Mouse (Mus musculus): ENCODE results near the gene Cntd1. TPM values are rescaled to one million over a fixed set of nuclear protein-coding genes. Genes with fewer than 3 reads are reported as not detected.

Cntd1 gene
- polyA plus RNA-seq, 1 experiment = 1.3 TPM

- H3K27ac ChIP-seq (ENCODE audit: control insufficient read depth, insufficient read depth, low read depth, low read length, poor library complexity) = no peak overlapping the region
- no peak overlapping the region for H3K4me3 ChIP-seq (replicated peaks; ENCODE audit: control insufficient read depth, low read depth, low read length)
- WGBS = 3% methylated on average over 9 of the region's 9 CpGs
- no peaks in the 10 kb centered on the region for H3K4me1 ChIP-seq (ENCODE audit: control insufficient read depth, insufficient read depth, low read length)
- TF ChIP-seq POLR2A (IDR thresholded peaks at IDR 0.05; ENCODE audit: borderline replicate concordance, control insufficient read depth, low read depth, low read length) (no peak), CTCF (IDR thresholded peaks at IDR 0.05; ENCODE audit: control insufficient read depth, insufficient read depth, low read length) (no peak)
These were observed 59.4 kb downstream of the Cntd1 start for GRCm38 (mm10) chr11:101338123-101338760.

Other genes with a start within 250 kb of the Cntd1 start
- gene Naglu, start 209.0 kb upstream of the Cntd1 start, polyA plus RNA-seq (2011; ENCODE audit: insufficient read depth, insufficient read length, low replicate concordance, missing spikeins) = 3.4 and 5.6 TPM in 2 replicates
- gene Hsd17b1, start 200.6 kb upstream of the Cntd1 start, polyA plus RNA-seq (2011; ENCODE audit: insufficient read depth, insufficient read length, low replicate concordance, missing spikeins) = 0.97 and 2.3 TPM in 2 replicates
- 11.2 and 25.5 TPM in 2 replicates for gene Coasy, start 196.4 kb upstream of the Cntd1 start, polyA plus RNA-seq (2011; ENCODE audit: insufficient read depth, insufficient read length, low replicate concordance, missing spikeins)
- 15.3 and 23.6 TPM in 2 replicates for gene Mlx, start 191.7 kb upstream of the Cntd1 start, polyA plus RNA-seq (2011; ENCODE audit: insufficient read depth, insufficient read length, low replicate concordance, missing spikeins)
- gene Psmc3ip, start 183.6 kb upstream of the Cntd1 start, polyA plus RNA-seq (2011; ENCODE audit: insufficient read depth, insufficient read length, low replicate concordance, missing spikeins) = 12.6 and 14.3 TPM in 2 replicates
- gene Retreg3, start 159.1 kb upstream of the Cntd1 start, polyA plus RNA-seq (2011; ENCODE audit: insufficient read depth, insufficient read length, low replicate concordance, missing spikeins) = 34.4 and 49.4 TPM in 2 replicates
- gene Tubg1, start 159.1 kb upstream of the Cntd1 start, polyA plus RNA-seq (2011; ENCODE audit: insufficient read depth, insufficient read length, low replicate concordance, missing spikeins) = 12.3 and 16.4 TPM in 2 replicates
- 3.4 TPM in 1 of 2 replicates, not detected in the other for gene Tubg2, start 123.1 kb upstream of the Cntd1 start, polyA plus RNA-seq (2011; ENCODE audit: insufficient read depth, insufficient read length, low replicate concordance, missing spikeins)
- gene Cntnap1, start 108.5 kb upstream of the Cntd1 start, polyA plus RNA-seq (2011; ENCODE audit: insufficient read depth, insufficient read length, low replicate concordance, missing spikeins) = 0.54 and 1.5 TPM in 2 replicates
- gene Plekhh3, start 107.7 kb upstream of the Cntd1 start, polyA plus RNA-seq (2011; ENCODE audit: insufficient read depth, insufficient read length, low replicate concordance, missing spikeins) = 2.0 and 2.1 TPM in 2 replicates
- not detected in 2 replicates for gene Ccr10, start 103.6 kb upstream of the Cntd1 start, polyA plus RNA-seq (2011; ENCODE audit: insufficient read depth, insufficient read length, low replicate concordance, missing spikeins)
- gene Ezh1, start 52.5 kb upstream of the Cntd1 start, polyA plus RNA-seq (2011; ENCODE audit: insufficient read depth, insufficient read length, low replicate concordance, missing spikeins) = 21.2 and 35.8 TPM in 2 replicates
- gene Ramp2, start 33.0 kb upstream of the Cntd1 start, polyA plus RNA-seq (2011; ENCODE audit: insufficient read depth, insufficient read length, low replicate concordance, missing spikeins) = 4.6 and 4.8 TPM in 2 replicates
- 71.9 and 86.6 TPM in 2 replicates for gene Vps25, start 25.3 kb upstream of the Cntd1 start, polyA plus RNA-seq (2011; ENCODE audit: insufficient read depth, insufficient read length, low replicate concordance, missing spikeins)
- gene Wnk4, start 18.4 kb upstream of the Cntd1 start, polyA plus RNA-seq (2011; ENCODE audit: insufficient read depth, insufficient read length, low replicate concordance, missing spikeins) = 5.5 and 19.8 TPM in 2 replicates
- 34.2 and 61.9 TPM in 2 replicates for gene Coa3, start 102 bp downstream of the Cntd1 start, polyA plus RNA-seq (2011; ENCODE audit: insufficient read depth, insufficient read length, low replicate concordance, missing spikeins)
- 144 and 173 TPM in 2 replicates for gene Becn1, start 23.3 kb downstream of the Cntd1 start, polyA plus RNA-seq (2011; ENCODE audit: insufficient read depth, insufficient read length, low replicate concordance, missing spikeins)
- 114 and 148 TPM in 2 replicates for gene Psme3, start 37.2 kb downstream of the Cntd1 start, polyA plus RNA-seq (2011; ENCODE audit: insufficient read depth, insufficient read length, low replicate concordance, missing spikeins)
- 11.0 and 12.4 TPM in 2 replicates for gene Aoc2, start 46.1 kb downstream of the Cntd1 start, polyA plus RNA-seq (2011; ENCODE audit: insufficient read depth, insufficient read length, low replicate concordance, missing spikeins)
- 0.82 and 1.0 TPM in 2 replicates for gene Aoc3, start 51.6 kb downstream of the Cntd1 start, polyA plus RNA-seq (2011; ENCODE audit: insufficient read depth, insufficient read length, low replicate concordance, missing spikeins)
- gene G6pc, start 88.5 kb downstream of the Cntd1 start, polyA plus RNA-seq (2011; ENCODE audit: insufficient read depth, insufficient read length, low replicate concordance, missing spikeins) = not detected in 2 replicates
- 17.9 and 28.0 TPM in 2 replicates for gene Aarsd1, start 138.6 kb downstream of the Cntd1 start, polyA plus RNA-seq (2011; ENCODE audit: insufficient read depth, insufficient read length, low replicate concordance, missing spikeins)
- gene Gm27029, start 145.8 kb downstream of the Cntd1 start, polyA plus RNA-seq (2011; ENCODE audit: insufficient read depth, insufficient read length, low replicate concordance, missing spikeins) = 7.1 and 7.2 TPM in 2 replicates
- 3.5 and 10.7 TPM in 2 replicates for gene Rundc1, start 146.1 kb downstream of the Cntd1 start, polyA plus RNA-seq (2011; ENCODE audit: insufficient read depth, insufficient read length, low replicate concordance, missing spikeins)
- 2.4 TPM in 1 of 2 replicates, not detected in the other for gene Ptges3l, start 146.3 kb downstream of the Cntd1 start, polyA plus RNA-seq (2011; ENCODE audit: insufficient read depth, insufficient read length, low replicate concordance, missing spikeins)
- gene Rpl27, start 163.3 kb downstream of the Cntd1 start, polyA plus RNA-seq (2011; ENCODE audit: insufficient read depth, insufficient read length, low replicate concordance, missing spikeins) = 532 and 941 TPM in 2 replicates
- gene Ifi35, start 169.4 kb downstream of the Cntd1 start, polyA plus RNA-seq (2011; ENCODE audit: insufficient read depth, insufficient read length, low replicate concordance, missing spikeins) = 24.9 and 45.0 TPM in 2 replicates
- 1.0 and 1.7 TPM in 2 replicates for gene Rnd2, start 186.0 kb downstream of the Cntd1 start, polyA plus RNA-seq (2011; ENCODE audit: insufficient read depth, insufficient read length, low replicate concordance, missing spikeins)
- 10.6 and 19.0 TPM in 2 replicates for gene Vat1, start 187.2 kb downstream of the Cntd1 start, polyA plus RNA-seq (2011; ENCODE audit: insufficient read depth, insufficient read length, low replicate concordance, missing spikeins)

Measured in bone marrow, adult 2 months (tissue).